Mouse (Mus musculus): Measurements from ENCODE around the gene Zfr2.
A peak's percentile ranks its signal among the peaks of the same experiment; 100 is the strongest.

Gene Zfr2

DNA sequence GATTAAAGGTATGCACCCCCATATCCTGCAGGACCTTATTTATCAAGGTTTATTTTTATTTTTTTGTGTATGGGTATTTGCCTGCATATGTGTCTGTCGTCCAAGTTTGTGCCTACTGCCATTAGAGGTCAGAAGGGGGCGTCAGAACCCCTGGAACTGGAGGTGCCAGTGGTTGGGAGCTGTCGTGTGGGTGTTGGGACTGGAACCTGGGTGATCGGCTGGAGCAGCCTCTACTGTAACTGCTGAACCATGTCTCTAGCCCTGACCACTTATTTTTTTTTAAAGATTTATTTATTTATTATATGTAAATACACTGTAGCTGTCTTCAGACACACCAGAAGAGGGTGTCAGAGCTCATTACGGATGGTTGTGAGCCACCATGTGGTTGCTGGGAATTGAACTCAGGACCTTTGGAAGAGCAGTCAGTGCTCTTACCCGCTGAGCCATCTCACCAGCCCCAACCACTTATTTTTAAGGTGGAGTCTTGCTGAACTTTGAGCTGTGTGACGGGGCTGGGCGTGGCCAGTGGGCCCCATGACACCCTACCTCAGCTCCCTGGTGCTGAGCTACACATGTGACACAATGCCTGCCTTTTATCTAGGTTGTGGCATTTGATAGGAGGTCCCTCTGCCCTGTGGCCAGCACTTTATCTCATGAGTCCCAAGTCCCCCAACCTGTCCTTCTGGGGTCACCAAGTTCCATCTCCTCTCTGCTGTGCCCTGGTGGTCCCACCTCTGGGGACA is 29.8 kb upstream of the Zfr2 start:
- no peak for DNase-seq (ENCODE audit: low read depth, low spot score)

DNA sequence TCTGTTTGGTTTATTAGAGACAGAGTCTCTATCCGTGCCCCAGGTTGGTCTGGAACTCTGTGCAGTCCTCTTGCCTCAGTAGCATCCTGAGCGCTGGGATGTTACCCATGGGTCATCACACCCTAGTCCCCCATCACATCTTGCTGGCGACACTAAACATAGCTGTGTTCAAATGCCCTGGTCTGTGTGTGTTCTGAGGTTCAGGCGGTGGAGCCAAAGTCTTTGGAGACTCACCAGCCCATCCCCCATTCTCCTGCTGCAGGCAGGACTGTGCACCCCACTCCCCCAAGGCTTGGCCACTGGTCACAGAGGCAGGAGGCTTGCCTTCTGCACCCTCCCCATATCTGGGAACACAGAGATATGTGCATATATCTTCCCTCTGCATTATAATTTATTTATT is 28.8 kb upstream of the Zfr2 start:
- no peak for DNase-seq (ENCODE audit: low read depth, low spot score)

DNA sequence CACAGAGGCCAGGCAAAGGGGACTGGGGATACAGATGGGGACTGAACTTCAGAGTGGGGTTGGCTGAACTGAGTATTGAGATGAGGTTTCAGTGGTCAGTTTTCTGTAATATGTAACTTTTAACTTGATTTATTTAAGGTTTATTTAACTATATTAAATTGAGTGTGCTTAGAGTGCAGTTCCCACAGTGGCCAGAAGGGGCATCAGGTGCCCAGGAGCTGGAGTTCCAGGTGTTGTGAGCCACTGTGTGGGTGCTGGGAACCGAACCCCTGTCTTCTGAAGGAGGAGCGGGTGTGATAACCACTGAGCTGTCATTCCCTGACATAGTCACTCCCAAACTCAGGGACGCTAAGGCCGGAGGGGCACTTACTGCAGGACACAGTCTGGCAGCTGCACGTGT is 22.8 kb upstream of the Zfr2 start:
- no peak for DNase-seq (ENCODE audit: low read depth, low spot score)

DNA sequence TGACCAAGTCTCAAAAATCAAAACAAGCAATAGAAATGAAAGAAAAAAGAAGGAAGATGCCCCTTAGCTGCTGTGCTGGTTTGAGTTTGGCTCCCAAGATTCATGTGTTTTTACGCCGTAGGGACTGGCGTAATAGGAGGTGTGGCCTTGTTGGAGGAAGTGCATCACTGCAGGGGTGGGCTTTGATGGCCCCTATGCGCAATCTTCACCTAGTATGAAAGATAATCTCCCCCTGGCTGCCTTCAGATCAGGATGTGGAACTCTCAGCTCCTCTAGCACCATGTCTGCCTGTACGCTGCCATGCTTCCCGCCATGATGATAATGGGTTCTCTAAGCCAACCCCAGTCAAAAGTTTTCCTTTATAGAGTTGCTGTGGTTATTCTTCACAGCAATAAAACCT is 16.7 kb upstream of the Zfr2 start:
- DNase-seq (ENCODE audit: low read depth, low spot score): no peak

DNA sequence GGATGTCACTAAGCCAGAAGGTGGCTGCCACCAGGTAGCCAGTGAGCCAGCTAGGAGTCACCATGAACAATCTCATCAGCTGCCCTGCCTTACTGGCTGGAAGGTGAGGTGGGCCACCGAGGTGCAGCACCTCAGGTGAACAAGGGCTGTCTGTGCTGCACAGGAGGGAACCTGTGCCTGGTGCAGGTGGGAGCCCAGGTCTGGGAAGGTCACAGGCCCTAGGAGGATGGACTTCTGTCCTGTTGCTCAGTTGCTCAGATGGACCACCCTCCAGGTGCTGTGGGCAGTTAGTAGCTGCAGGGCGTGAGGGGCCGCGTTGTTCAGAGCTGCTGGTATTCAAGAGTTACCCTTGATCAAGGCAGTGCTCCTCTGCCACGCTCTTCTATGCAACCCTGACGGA is 16.1 kb upstream of the Zfr2 start:
- DNase-seq (ENCODE audit: low read depth, low spot score): no peak

DNA sequence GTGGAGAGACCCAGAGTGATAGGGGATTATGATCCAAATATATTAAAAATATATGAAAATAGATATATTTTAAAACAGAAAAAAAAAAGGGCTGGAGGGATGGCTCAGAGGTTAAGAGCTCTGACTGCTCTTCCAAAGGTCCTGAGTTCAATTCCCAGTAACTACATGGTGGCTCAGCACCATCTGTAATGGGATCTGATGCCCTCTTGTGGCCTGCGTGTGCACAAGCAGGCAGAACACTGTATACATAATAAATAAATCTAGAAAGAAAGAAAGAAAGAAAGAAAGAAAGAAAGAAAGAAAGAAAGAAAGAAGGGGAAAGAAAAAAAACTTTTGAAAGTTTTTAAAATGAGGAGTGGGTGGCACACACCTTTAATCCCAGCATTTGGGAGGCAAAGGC is 15.7 kb upstream of the Zfr2 start:
- peak; percentile 43 for DNase-seq (ENCODE audit: low read depth, low spot score)

DNA sequence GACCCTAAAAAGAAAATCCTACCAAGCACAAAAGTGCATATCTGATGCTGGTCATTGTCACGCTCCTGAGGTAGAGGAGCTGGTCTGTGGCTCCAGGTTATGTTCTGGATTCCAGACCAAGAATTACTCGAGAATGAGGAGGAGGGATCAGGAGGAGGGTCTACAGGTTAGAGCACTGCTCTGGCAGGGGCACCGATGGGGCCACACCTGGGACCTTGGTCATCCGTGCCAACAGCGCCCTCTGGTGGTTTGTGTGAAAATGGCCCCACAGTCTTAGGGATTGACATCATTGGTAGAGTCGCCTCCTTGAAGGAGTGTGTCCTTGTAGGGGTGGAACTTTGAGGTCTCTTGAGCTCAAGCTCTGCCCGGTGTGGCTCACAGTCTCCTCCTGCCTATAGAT is 15.0 kb upstream of the Zfr2 start:
- DNase-seq (ENCODE audit: low read depth, low spot score): peak; percentile 75

DNA sequence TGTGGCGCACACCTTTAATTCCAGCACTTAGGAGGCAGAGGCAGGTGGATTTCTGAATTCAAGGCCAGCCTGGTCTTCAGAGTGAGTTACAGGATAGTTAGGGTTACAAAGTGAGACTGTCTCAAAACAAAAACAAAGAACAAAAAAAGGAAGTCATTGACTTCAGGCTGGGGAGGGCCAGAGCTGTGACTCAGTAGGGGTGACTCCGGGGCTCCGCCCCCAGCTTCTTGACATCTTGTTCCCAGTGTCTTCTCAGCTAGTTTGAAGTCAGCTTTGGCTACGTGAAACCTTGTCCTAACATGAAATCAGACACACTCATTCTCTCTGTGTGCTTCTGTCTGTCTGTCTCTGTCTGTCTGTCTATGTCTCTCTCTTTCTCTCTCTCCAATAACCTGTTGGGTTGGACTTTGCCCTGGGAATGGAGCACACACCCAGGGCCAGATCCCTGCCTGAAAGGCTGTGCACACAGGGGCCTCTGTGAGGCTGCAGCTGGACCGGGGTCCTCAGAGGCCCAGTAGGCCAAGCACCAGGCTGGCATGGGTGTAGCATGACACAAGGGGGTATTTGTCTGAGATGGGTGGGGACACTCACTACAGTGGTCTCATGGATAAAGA is 11.4 kb upstream of the Zfr2 start:
- no peak for DNase-seq (ENCODE audit: low read depth, low spot score)

DNA sequence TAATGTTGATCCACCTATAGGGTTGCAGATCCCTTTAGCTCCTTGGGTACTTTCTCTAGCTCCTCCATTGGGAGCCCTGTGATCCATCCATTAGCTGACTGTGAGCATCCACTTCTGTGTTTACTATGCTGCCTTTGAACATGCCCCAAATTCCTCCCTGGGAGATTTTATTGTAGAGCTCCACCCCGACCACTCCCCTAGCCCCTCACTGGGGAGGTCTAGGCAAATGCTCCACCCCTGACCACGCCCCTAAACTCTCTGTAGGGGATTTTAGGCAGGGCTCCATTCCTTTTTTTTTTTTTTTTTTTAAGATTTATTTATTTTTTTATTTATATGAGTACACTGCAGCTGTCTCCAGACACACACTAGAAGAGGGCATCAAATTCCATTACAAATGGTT is 9.2 kb upstream of the Zfr2 start:
- DNase-seq (ENCODE audit: low read depth, low spot score): peak; percentile 63

DNA sequence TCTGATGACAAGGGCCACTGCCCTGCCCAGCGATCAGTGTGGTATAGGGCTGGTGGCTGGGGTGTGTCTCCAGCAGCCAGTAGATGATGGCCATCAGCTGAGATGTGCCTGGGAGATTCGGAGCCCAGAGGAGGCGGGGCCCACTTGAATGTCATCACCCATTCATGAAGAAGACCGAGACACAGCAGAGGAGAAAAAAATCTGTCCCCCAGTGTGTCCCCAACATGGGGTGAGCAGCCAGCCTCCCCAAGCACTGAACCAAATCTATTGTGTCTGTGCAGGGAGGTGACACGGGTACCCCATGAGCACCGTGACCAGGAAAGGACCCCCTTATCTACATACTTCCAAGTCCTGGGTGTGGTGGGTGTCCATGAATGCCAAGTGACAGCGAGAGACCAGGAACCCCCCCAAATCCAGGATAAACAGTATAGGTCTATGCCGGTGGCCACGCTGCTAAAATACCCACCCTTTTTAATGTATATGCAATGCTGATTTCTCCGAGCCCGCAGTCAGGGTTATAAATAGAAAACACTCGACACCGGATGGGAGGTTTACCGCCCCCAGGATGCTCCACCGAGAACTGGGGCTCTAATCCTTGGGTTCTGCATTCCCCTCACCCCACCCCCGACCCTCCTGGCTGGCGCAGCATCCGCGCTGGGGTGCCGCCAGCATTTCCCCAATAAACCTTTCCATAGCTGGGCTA is 3.1 kb upstream of the Zfr2 start:
- DNase-seq (ENCODE audit: low read depth, low spot score): no peak

DNA sequence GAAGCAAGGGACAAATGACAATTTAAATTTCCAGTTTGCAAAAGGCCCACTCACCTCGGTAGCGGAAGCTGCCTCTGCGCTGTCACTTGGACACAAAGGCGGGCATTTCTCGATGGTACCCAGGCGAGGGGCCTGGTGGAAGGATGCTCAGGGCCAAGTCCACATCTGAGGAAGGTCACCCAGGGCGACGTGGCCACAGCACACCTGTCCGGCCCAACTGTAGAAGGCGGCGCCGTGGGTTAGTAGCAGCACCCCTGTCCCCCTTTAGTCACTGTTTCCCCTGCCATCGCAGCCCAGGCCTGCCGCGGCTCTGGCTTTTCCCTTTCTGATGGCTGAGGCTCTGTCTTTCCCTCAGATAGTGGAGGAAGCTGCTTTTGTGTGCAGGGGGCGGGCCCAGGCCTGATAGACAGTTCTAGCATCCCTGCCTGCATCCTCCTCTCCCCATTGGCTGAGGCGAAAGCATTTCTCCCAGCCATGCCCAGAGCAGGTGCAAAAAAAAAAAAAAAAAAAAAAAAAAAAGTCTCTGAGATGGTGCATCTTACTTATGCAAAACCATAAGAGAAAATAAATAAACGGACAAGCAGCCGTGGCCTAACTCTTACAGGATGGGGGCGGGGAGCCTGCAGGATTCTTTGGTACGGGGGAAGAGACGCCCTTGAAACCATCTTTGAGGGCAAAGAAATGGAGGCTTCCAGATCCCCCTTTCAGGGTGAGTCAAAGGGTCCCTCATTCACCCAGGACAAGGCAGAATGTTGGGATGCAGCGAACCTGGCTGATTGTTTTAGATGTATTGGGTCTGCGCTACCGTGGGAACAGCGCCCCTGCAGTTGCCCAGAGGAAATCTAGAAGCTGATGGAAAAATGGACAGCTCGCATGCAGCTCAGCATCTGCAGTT is 2.3 kb upstream of the Zfr2 start, which contains the start of gene Atcay:
Atcay (minus strand) TSS at position 396 of the 895 bp plus-strand sequence.
- peak; percentile 51 for DNase-seq (ENCODE audit: low read depth, low spot score)

DNA sequence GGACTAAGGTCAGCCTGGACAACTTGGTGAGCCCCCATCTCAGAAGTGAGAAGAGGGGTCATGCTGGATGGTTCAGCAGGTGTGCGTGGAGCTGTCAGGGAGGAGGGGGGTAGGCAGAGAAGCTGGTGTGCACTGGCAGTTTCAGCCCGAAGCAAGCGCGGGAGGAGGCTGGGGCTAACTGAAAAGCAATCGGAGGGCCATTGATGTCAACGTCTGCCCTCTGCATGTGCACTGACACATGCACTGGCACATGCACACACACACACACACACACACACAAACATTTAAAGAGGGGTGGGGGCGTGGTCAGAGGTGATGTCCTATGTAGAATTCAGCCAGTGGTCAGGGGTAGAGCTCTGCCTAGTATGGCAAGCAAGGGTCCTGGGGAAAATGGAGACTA is 1.5 kb upstream of the Zfr2 start:
- DNase-seq (ENCODE audit: low read depth, low spot score): no peak

DNA sequence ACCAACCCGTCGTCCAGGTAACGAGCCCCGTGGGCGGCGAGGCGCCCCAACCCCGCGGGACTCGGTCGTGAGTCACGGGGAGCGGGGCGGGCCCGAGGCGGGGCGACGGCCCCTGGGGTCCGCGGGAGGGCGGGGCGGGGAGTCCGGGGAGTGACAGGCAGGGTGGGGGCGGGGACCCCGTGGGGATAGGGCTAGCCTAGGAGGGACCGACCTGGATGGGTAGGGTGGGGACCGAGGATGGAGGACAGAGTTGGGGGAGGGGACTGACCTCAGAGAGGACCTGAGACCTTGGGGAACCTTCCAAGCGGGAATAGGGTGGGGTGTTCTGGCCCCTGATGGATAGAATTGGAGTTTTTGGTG is 251 bp downstream of the Zfr2 start:
- no peak for DNase-seq (ENCODE audit: low read depth, low spot score)

DNA sequence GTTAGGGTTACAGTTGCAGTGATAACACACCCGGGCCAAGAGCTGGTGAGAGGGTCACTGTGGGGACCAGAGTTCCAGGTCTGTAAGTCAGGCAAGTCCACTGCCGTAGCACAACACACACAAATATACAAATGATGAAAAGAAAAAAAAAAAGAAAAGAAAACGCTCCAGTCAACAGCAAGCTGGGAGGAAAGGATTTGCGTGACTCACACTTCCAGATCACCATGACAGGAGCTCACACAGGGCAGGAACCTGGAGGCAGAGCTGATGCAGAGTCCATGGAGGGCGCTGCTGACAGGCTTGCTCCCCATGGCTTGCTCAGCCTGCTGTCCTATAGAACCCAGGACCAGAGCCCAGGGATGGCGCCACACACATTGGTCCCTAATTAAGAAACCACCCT is 1.3 kb downstream of the Zfr2 start:
- no peak for DNase-seq (ENCODE audit: low read depth, low spot score)

DNA sequence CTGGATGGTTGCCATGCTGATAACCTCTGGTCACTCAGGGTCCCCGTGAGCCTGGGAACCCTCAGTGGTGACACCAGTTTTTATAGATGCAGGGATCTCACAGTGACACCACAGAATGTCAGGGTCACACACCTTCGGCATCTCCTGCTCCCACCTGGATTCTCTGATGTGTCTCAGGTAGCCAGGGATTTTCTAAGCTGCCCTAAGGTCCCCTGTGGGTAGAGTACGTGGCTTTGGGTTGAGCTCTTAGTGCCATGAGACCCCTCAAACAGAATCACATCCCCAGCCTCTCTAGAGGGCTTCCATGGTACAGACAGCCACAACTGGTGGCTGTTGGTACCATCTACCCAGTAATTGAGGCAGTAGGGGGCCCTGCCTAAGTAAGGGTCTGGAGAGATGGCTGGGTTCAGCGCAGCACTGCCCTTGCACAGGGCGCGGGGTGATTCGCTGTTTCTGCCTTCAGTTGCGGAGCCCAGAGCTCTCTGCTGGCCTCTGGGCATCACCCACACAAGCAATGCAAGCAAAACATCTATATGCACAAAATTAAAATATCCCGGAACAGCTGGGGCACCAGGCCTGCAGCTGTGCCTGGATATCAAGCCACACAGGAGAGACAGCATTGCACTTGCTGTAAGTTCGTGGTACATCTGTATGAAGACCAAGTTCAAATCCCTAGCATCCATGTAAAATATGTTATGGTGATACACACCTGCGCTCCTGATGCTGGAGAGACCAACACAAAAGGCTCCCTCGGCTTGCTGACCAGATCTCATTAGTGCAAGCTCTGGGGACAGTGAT is 3.7 kb downstream of the Zfr2 start:
- DNase-seq (ENCODE audit: low read depth, low spot score): no peak

DNA sequence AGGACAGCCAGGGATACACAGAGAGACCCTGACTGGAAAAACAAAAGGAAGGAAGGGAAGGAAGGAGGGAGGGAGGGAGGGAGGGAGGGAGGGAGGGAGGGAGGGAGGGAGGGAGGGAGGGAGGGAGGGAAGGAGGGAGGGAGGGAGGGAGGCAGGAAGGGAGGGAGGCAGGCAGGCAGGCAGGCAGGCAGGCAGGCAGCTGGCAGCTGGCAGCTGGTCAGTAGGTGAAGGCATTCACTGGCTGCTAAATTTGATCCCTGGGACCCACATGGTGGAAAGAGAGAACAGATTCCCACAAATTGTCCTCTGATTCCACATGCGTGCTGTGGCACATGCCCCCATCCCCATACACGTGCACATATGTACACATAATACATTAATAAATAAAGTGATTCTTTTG is 5.7 kb downstream of the Zfr2 start:
- no peak for DNase-seq (ENCODE audit: low read depth, low spot score)

DNA sequence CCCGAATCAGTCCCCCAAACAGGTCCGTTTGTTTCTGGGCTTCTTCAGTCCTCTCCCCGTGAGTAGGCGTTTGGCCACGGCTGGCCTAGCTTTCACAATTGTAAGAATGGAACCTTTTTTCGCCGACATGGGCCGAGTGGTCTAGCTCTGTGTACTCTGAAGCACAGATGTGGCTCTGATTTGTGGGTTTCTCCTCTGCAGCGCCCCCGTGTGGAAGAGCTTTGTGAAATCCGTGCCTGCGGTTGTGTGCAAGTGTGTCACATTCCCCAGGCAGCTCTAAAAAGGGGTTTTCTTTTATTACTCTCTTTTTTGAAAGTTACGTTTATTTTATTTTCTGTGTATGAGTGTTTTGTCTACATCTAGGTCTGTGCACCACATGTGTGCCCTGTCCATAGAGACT is 7.9 kb downstream of the Zfr2 start:
- DNase-seq (ENCODE audit: low read depth, low spot score): peak; percentile 87

DNA sequence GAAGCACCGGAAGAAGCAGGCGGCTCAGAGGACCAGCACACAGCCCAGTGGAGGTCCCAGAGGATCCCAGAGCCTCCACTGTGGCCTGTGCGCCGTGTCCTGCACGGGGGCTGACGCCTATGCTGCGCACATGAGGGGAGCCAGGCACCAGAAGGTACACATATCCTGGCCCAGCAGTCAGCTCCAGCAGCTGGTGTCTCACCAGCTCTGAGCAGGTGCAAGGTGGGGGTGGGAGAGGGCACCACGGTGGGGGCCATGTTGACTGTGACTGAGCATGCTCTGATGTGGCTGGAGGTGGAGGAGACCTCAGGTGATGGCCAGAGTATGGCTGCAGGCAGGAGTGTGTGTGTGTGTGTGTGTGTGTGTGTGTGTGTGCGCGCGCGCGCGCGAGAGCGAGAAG is 9.1 kb downstream of the Zfr2 start:
- peak; percentile 38 for DNase-seq (ENCODE audit: low read depth, low spot score)

DNA sequence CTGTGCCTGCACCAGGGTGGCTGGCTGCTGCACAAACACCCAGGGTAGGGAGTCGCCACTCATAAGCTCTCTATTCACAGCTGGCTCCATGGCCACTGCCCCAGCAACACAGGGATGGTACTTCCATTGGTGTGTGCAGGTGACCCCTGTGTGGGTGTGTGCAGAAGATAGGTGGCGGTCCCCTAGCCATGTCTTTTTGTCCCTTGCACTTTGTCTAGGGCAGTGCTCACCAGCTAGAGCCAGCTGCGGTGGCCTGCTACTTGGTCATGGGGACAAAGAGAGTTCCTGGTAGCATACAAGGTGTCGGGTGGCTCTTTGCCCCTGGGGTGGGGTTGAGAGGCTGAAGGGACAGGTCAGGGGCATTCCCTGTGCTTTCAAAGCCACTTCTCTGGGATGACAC is 11.2 kb downstream of the Zfr2 start:
- no peak for DNase-seq (ENCODE audit: low read depth, low spot score)

DNA sequence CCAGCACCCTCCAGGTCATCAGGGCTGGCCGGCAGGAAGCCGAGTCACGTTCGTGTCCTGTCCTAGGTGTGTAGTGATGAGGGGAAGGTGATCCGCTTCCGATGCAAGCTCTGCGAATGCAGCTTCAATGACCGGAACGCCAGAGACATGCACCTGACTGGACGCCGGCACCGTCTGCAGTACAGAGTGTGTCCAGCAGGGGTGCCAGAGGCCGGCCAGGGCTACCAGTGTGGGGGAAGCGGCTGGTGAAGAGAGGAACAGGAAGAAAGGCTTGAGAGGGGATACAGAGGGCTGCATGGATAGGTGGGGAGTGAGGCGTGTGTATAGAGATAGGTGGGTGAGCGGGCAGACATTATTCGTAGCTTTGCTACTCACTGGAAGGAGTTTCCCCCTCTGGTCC is 11.6 kb downstream of the Zfr2 start:
- peak; percentile 82 for DNase-seq (ENCODE audit: low read depth, low spot score)

DNA sequence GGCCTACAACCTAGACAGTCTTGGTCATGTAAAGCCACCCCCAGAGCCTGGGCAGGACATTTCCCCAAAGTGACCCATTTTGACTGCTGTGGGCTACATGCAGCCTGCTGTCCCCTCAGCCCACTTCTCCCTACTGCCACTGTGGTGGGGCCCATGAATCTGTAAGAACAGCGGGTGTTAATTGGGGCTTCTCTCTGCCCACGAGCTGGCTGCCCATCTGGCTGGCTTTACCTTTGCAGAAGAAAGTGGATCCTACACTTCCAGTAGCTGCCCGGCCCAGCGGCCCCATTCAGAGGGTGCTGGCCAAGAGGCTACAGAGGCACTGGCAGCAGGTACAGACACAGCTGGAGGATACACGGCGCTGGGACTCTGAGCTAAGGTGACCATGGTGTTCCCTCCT is 12.2 kb downstream of the Zfr2 start:
- DNase-seq (ENCODE audit: low read depth, low spot score): no peak
